Mouse (Mus musculus) midbrain, embryonic 16.5 days (tissue): Measurements from ENCODE around the gene Ado. TPM values are rescaled to one million over a fixed set of nuclear protein-coding genes. Genes with fewer than 3 reads are reported as not detected.

Source experiments
- ATAC-seq: fragments of 200-750 bp; cut with Nextera tagmentation; 2 replicates; pipeline ENCODE4 v1.8.0; 2017; ENCODE audit warnings: moderate TSS enrichment
- H3K27ac ChIP-seq: fragments of 300-500 bp; sonication (generic); 2 replicates; pipeline ENCODE4 v1.5.1; 2014; ENCODE audit warnings: mild to moderate bottlenecking, low read length, mixed read lengths
- H3K27me3 ChIP-seq: fragments of 300-500 bp; sonication (generic); 2 replicates; pipeline ENCODE4 v1.6.1; 2014; ENCODE audit warnings: low read depth, low read length, mixed read lengths; ENCODE audit not compliant: control insufficient read depth, insufficient read depth
- H3K36me3 ChIP-seq: fragments of 300-500 bp; sonication (generic); 2 replicates; pipeline ENCODE4 v1.6.1; 2014; ENCODE audit warnings: mild to moderate bottlenecking, low read length, moderate library complexity, mixed read lengths; ENCODE audit not compliant: control insufficient read depth, insufficient read depth
- H3K4me1 ChIP-seq: fragments of 300-500 bp; sonication (generic); 2 replicates; pipeline ENCODE4 v1.6.1; 2014; ENCODE audit warnings: mild to moderate bottlenecking, low read length, mixed read lengths; ENCODE audit not compliant: control insufficient read depth, insufficient read depth
- H3K4me2 ChIP-seq: fragments of 300-500 bp; sonication (generic); 2 replicates; pipeline ENCODE4 v1.6.1; 2014; ENCODE audit warnings: mild to moderate bottlenecking, low read length, mixed read lengths
- H3K4me3 ChIP-seq: fragments of 300-500 bp; sonication (generic); 2 replicates; pipeline ENCODE4 v1.5.1; 2014; ENCODE audit warnings: low read depth, mild to moderate bottlenecking, low read length, moderate library complexity, mixed read lengths
- H3K9ac ChIP-seq: fragments of 300-500 bp; sonication (generic); 2 replicates; pipeline ENCODE4 v1.6.1; 2014; ENCODE audit warnings: low read depth, low read length, mixed read lengths
- H3K9me3 ChIP-seq: fragments of 300-500 bp; sonication (generic); replicated peaks from 2 replicates; pipeline ENCODE4 v1.6.1; 2014; ENCODE audit warnings: mild to moderate bottlenecking, low read length, mixed read lengths; ENCODE audit not compliant: control insufficient read depth, poor library complexity, severe bottlenecking
- WGBS: fragments of 180-500 bp; shearing (Covaris S2); extraction: QIAGEN DNeasy Blood & Tissue Kit; methylation state at CpG from one replicate; pipeline ENCODE4 v1.1.7; 2014; 5-methylcytosine and 5-hydroxymethylcytosine counted together
- polyA plus RNA-seq: library from polyadenylated mRNA; unstranded; fragments of >200 nt; fragmentation: Nextera tagmentation; extraction: Ambion mirVana; gene quantifications from 2 replicates; pipeline ENCODE4 v1.2.1, GENCODE M21; 2015

Gene Ado
- polyA plus RNA-seq, 1 experiment from 2014 or later: 77.2 TPM

- Histone ChIP-seq H3K9ac (no peak overlapping the region), H3K27me3 (no peaks in the 10 kb centered on the region), H3K4me2 (no peak overlapping the region), H3K36me3 (no peaks in the 10 kb centered on the region), H3K4me1 (no peaks in the 10 kb centered on the region), H3K4me3 (no peak overlapping the region), H3K27ac (no peak overlapping the region), H3K9me3 (no peaks in the 10 kb centered on the region; the same call in 1 of the 2 replicates)
- no peak for ATAC-seq
- WGBS: 87% methylated on average over 3 of the region's 3 CpGs
Observed at GRCm38 (mm10) chr10:67518733-67519132, 30.0 kb downstream of the Ado start.

- H3K9ac ChIP-seq: no peak overlapping the region
- H3K27me3 ChIP-seq: no peaks in the 10 kb centered on the region
- H3K4me2 ChIP-seq: no peak overlapping the region
- no peak overlapping the region for H3K4me3 ChIP-seq
- WGBS: 73% methylated on average over 7 of the region's 7 CpGs
- H3K36me3 ChIP-seq: no peaks in the 10 kb centered on the region
- H3K4me1 ChIP-seq: no peaks in the 10 kb centered on the region
- no peak overlapping the region for H3K27ac ChIP-seq
- no peak for ATAC-seq
- no peaks in the 10 kb centered on the region; the same call in 1 of the 2 replicates for H3K9me3 ChIP-seq
Observed at GRCm38 (mm10) chr10:67512871-67513270, 35.9 kb downstream of the Ado start.

- no peaks in the 10 kb centered on the region for H3K4me1 ChIP-seq
- no peak overlapping the region for H3K4me2 ChIP-seq
- WGBS: 65% methylated on average over 8 of the region's 8 CpGs
Observed at GRCm38 (mm10) chr10:67512211-67512610, 36.5 kb downstream of the Ado start.

GRCm38 (mm10) chr10:67505248-67505647 is 43.5 kb downstream of the Ado start:
- no peak overlapping the region for H3K9ac ChIP-seq
- H3K36me3 ChIP-seq: no peaks in the 10 kb centered on the region
- H3K27ac ChIP-seq: no peak overlapping the region
- no peak overlapping the region for H3K4me2 ChIP-seq
- peaks cover 3% of the 10 kb centered on the region; the same call in 1 of the 2 replicates for H3K4me1 ChIP-seq
- WGBS: 75% methylated on average over 3 of the region's 3 CpGs
- no peak for ATAC-seq
- no peak overlapping the region for H3K4me3 ChIP-seq
- H3K27me3 ChIP-seq: no peaks in the 10 kb centered on the region
- no peaks in the 10 kb centered on the region for H3K9me3 ChIP-seq

More at GRCm38 (mm10) chr10:67512211-67512610, 36.5 kb downstream of the Ado start:
- H3K27ac ChIP-seq: no peak overlapping the region
- ATAC-seq: no peak
- no peaks in the 10 kb centered on the region for H3K27me3 ChIP-seq
- H3K9ac ChIP-seq: no peak overlapping the region
- H3K36me3 ChIP-seq: no peaks in the 10 kb centered on the region
- H3K9me3 ChIP-seq: no peaks in the 10 kb centered on the region; the same call in 1 of the 2 replicates
- no peak overlapping the region for H3K4me3 ChIP-seq

GRCm38 (mm10) chr10:67504046-67504445 is 44.7 kb downstream of the Ado start:
- 68% methylated on average over 5 of the region's 5 CpGs for WGBS
- no peaks in the 10 kb centered on the region for H3K36me3 ChIP-seq
- H3K4me2 ChIP-seq: no peak overlapping the region
- peaks cover 3% of the 10 kb centered on the region; the same call in 1 of the 2 replicates for H3K4me1 ChIP-seq
- H3K9ac ChIP-seq: no peak overlapping the region
- no peak overlapping the region for H3K27ac ChIP-seq
- H3K4me3 ChIP-seq: no peak overlapping the region
- ATAC-seq: no peak
- H3K27me3 ChIP-seq: no peaks in the 10 kb centered on the region
- no peaks in the 10 kb centered on the region for H3K9me3 ChIP-seq

- no peak for ATAC-seq
- H3K36me3 ChIP-seq: no peaks in the 10 kb centered on the region
Observed at GRCm38 (mm10) chr10:67503320-67503995, 45.3 kb downstream of the Ado start.

GRCm38 (mm10) chr10:67497951-67498350 is 50.8 kb downstream of the Ado start:
- H3K4me2 ChIP-seq: no peak overlapping the region
- ATAC-seq: no peak
- no peak overlapping the region for H3K9ac ChIP-seq
- no peak overlapping the region for H3K27ac ChIP-seq
- no peaks in the 10 kb centered on the region for H3K36me3 ChIP-seq
- no peaks in the 10 kb centered on the region for H3K4me1 ChIP-seq
- 93% methylated on average over 9 of the region's 9 CpGs for WGBS
- H3K4me3 ChIP-seq: no peak overlapping the region
- no peaks in the 10 kb centered on the region for H3K9me3 ChIP-seq
- no peaks in the 10 kb centered on the region for H3K27me3 ChIP-seq

More at GRCm38 (mm10) chr10:67503320-67503995, 45.3 kb downstream of the Ado start:
- no peak overlapping the region for H3K9ac ChIP-seq
- H3K9me3 ChIP-seq: no peaks in the 10 kb centered on the region
- 66% methylated on average over 15 of the region's 15 CpGs for WGBS
- no peak overlapping the region for H3K27ac ChIP-seq
- no peak overlapping the region for H3K4me3 ChIP-seq
- no peaks in the 10 kb centered on the region for H3K27me3 ChIP-seq
- peaks cover 3% of the 10 kb centered on the region; the same call in 1 of the 2 replicates for H3K4me1 ChIP-seq
- H3K4me2 ChIP-seq: no peak overlapping the region

GRCm38 (mm10) chr10:67497144-67497892 is 51.4 kb downstream of the Ado start:
- WGBS: 95% methylated on average over 15 of the region's 15 CpGs
- Histone ChIP-seq H3K4me2 (no peak overlapping the region), H3K9me3 (no peaks in the 10 kb centered on the region), H3K4me3 (no peak overlapping the region), H3K4me1 (no peaks in the 10 kb centered on the region), H3K36me3 (no peaks in the 10 kb centered on the region), H3K27ac (no peak overlapping the region), H3K9ac (no peak overlapping the region), H3K27me3 (no peaks in the 10 kb centered on the region)
- ATAC-seq: no peak
